Mouse (Mus musculus) Patski (cell line): ENCODE data around the gene Fancg. TPM values are rescaled to one million over a fixed set of nuclear protein-coding genes. Genes with fewer than 3 reads are reported as not detected.

Source experiments
- ATAC-seq: fragments of 100-300 bp; one replicate; pipeline ENCODE4 v1.8.0; 2021
- CTCF ChIA-PET: fragments of 350-600 bp; sonication (Branson Sonifier 250); formaldehyde crosslinking; loops from one replicate; lab custom pipeline; 2022; ENCODE audit warnings: inconsistent platforms; lab: Charles Lee
- POLR2A ChIA-PET: fragments of 350-600 bp; sonication (Branson Sonifier 250); formaldehyde crosslinking; loops from one replicate; lab custom pipeline; 2022; ENCODE audit warnings: antibody characterized with exemption, inconsistent platforms; lab: Charles Lee
- DNase-seq: peaks from one replicate; pipeline ENCODE4 v3.0.0-alpha.2; 2011; ENCODE audit warnings: low read depth, low spot score
- H3K27me3 ChIP-seq: fragments of 371-371 bp; one replicate; pipeline ENCODE4 v1.5.1; 2021
- CTCF ChIP-seq: fragments of 100-300 bp; IDR thresholded peaks from one replicate; pipeline ENCODE4 v1.5.1; 2021
- in situ Hi-C: fragments of 300-500 bp; cut with MboI; formaldehyde crosslinking; loops from 3 replicates; pipeline ENCODE4 v1.11.1; 2018; ENCODE audit warnings: low pct_unique_long_range_greater_than_20kb, mixed read lengths
- polyA plus RNA-seq: library from polyadenylated mRNA; unstranded; gene quantifications from one replicate; pipeline ENCODE4 v1.2.3, GENCODE M21; 2021

The Fancg gene
- polyA plus RNA-seq, 1 experiment from 2014 or later: 8.1 TPM

- in situ Hi-C loops: loop anchor here (5.0 kb wide), 1 partner anchor 377 kb away; no protein-coding TSS in a partner anchor
- H3K27me3 ChIP-seq: no peaks in the 10 kb centered on the region
- ChIA-PET POLR2A (interaction anchor here (0.6 kb wide), 1 partner anchor 35 kb away, joined by 3 read pairs; no protein-coding TSS in a partner anchor), CTCF (no interaction called here)
- no peak for TF ChIP-seq CTCF
- ATAC-seq (no peak), DNase-seq (no peak)
These were observed 35.0 kb upstream of the Fancg start for GRCm38 (mm10) chr4:43045285-43045658.

- ChIA-PET POLR2A (interaction anchor here (0.6 kb wide), 1 partner anchor 36 kb away, joined by 3 read pairs; no protein-coding TSS in a partner anchor), CTCF (no interaction called here)
- no peaks in the 10 kb centered on the region for H3K27me3 ChIP-seq
- in situ Hi-C loops: loop anchor here (5.0 kb wide), 1 partner anchor 378 kb away; no protein-coding TSS in a partner anchor
- ATAC-seq (no peak), DNase-seq (no peak)
- no peak for TF ChIP-seq CTCF
These were observed 34.4 kb upstream of the Fancg start for GRCm38 (mm10) chr4:43044673-43045072.

GRCm38 (mm10) chr4:43043644-43044357, 33.5 kb upstream of the Fancg start:
- no peak for TF ChIP-seq CTCF
- DNase-seq: no peak
- CTCF ChIA-PET: no interaction called here
- no peaks in the 10 kb centered on the region for H3K27me3 ChIP-seq
- POLR2A ChIA-PET: no interaction called here
- in situ Hi-C loops: no loop called here
- ATAC-seq: no peak

- in situ Hi-C loops: no loop called here
- H3K27me3 ChIP-seq: no peaks in the 10 kb centered on the region
- no peak for DNase-seq
- POLR2A ChIA-PET: interaction anchor here (1.0 kb wide), 1 partner anchor 10 kb away, joined by 3 read pairs; no protein-coding TSS in a partner anchor
- ATAC-seq: no peak
- CTCF ChIA-PET: interaction anchor here (0.8 kb wide), 1 partner anchor 15 kb away, joined by 3 read pairs; the partner anchor contains the start of gene Pigo
- no peak for TF ChIP-seq CTCF
These were observed 30.7 kb upstream of the Fancg start for GRCm38 (mm10) chr4:43040881-43041547.

- POLR2A ChIA-PET: interaction anchor here (1.0 to 1.1 kb wide), 2 partner anchors 8 to 10 kb away, joined by 3 read pairs; partner anchors contain the start of gene Stoml2
- in situ Hi-C loops: no loop called here
These were observed 29.8 kb upstream of the Fancg start for GRCm38 (mm10) chr4:43040114-43040572.

GRCm38 (mm10) chr4:43039609-43040008, 29.3 kb upstream of the Fancg start:
- POLR2A ChIA-PET: interaction anchor here (0.6 to 1.4 kb wide), 3 partner anchors 8 to 14 kb away, joined by 3 to 4 read pairs (median 3); partner anchors contain the start of genes Pigo and Stoml2
- CTCF ChIA-PET: no interaction called here
- no peak for TF ChIP-seq CTCF
- ATAC-seq (peak; percentile 14), DNase-seq (no peak)
- in situ Hi-C loops: no loop called here
- no peaks in the 10 kb centered on the region for H3K27me3 ChIP-seq

More at GRCm38 (mm10) chr4:43040114-43040572, 29.8 kb upstream of the Fancg start:
- ATAC-seq: peak; percentile 90
- DNase-seq: peak; percentile 89
- CTCF ChIA-PET: no interaction called here
- no peaks in the 10 kb centered on the region for H3K27me3 ChIP-seq
- no peak for TF ChIP-seq CTCF

- TF ChIP-seq CTCF: no peak
- peak; percentile 74 for ATAC-seq
- in situ Hi-C loops: no loop called here
- ChIA-PET CTCF (no interaction called here), POLR2A (interaction anchor here (0.6 to 1.4 kb wide), 5 partner anchors 10 to 419 kb away, joined by 3 to 4 read pairs (median 4); partner anchors contain the start of gene Pigo)
- no peaks in the 10 kb centered on the region for H3K27me3 ChIP-seq
- DNase-seq: no peak
These were observed 28.5 kb upstream of the Fancg start for GRCm38 (mm10) chr4:43038567-43039495.

- ChIA-PET CTCF (no interaction called here), POLR2A (interaction anchor here (0.6 to 1.4 kb wide), 4 partner anchors 12 to 420 kb away, joined by 3 to 4 read pairs (median 4); partner anchors contain the start of gene Pigo)
- no peaks in the 10 kb centered on the region for H3K27me3 ChIP-seq
- DNase-seq (no peak), ATAC-seq (no peak)
- no peak for TF ChIP-seq CTCF
- in situ Hi-C loops: no loop called here
These were observed 27.7 kb upstream of the Fancg start for GRCm38 (mm10) chr4:43037860-43038566.

GRCm38 (mm10) chr4:43036356-43036755, 26.1 kb upstream of the Fancg start:
- TF ChIP-seq CTCF: no peak
- POLR2A ChIA-PET: no interaction called here
- CTCF ChIA-PET: interaction anchor here (0.9 kb wide), 1 partner anchor 11 kb away, joined by 4 read pairs; the partner anchor contains the start of gene Pigo
- DNase-seq (no peak), ATAC-seq (no peak)
- no peaks in the 10 kb centered on the region for H3K27me3 ChIP-seq
- in situ Hi-C loops: no loop called here
